Mouse (Mus musculus) kidney, embryonic 14.5 days (tissue): ENCODE results near the gene Lrrc4. TPM values are rescaled to one million over a fixed set of nuclear protein-coding genes. Genes with fewer than 3 reads are reported as not detected.

Experiments
- ATAC-seq: fragments of 200-750 bp; cut with Nextera tagmentation; 2 replicates; pipeline ENCODE4 v1.8.0; 2017; ENCODE audit warnings: moderate number of reproducible peaks, mild to moderate bottlenecking, moderate TSS enrichment, moderate library complexity; ENCODE audit not compliant: low FRiP score, low TSS enrichment
- H3K27ac ChIP-seq: fragments of 300-500 bp; sonication (generic); 2 replicates; pipeline ENCODE4 v1.5.1; 2014; ENCODE audit warnings: low read depth, mild to moderate bottlenecking, low read length, moderate library complexity, mixed read lengths
- H3K27me3 ChIP-seq: fragments of 300-500 bp; sonication (generic); 2 replicates; pipeline ENCODE4 v1.6.1; 2014; ENCODE audit warnings: mild to moderate bottlenecking, low read length; ENCODE audit not compliant: control insufficient read depth, insufficient read depth
- H3K36me3 ChIP-seq: fragments of 300-500 bp; sonication (generic); 2 replicates; pipeline ENCODE4 v1.6.1; 2014; ENCODE audit warnings: low read length, mixed read lengths; ENCODE audit not compliant: control insufficient read depth, insufficient read depth
- H3K4me1 ChIP-seq: fragments of 300-500 bp; sonication (generic); 2 replicates; pipeline ENCODE4 v1.6.1; 2014; ENCODE audit warnings: low read length, mixed read lengths; ENCODE audit not compliant: control insufficient read depth, insufficient read depth
- H3K4me2 ChIP-seq: fragments of 300-500 bp; sonication (generic); replicated peaks from 2 replicates; pipeline ENCODE4 v1.6.1; 2014; ENCODE audit warnings: low read depth, mild to moderate bottlenecking, low read length
- H3K4me3 ChIP-seq: fragments of 300-500 bp; sonication (generic); 2 replicates; pipeline ENCODE4 v1.5.1; 2014; ENCODE audit warnings: mild to moderate bottlenecking, low read length
- H3K9ac ChIP-seq: fragments of 300-500 bp; sonication (generic); 2 replicates; pipeline ENCODE4 v1.6.1; 2014; ENCODE audit warnings: low read depth, mild to moderate bottlenecking, low read length, moderate library complexity
- H3K9me3 ChIP-seq: fragments of 300-500 bp; sonication (generic); 2 replicates; pipeline ENCODE4 v1.6.1; 2016; ENCODE audit warnings: low read length; ENCODE audit not compliant: control insufficient read depth
- WGBS: fragments of 180-500 bp; shearing (Covaris S2); extraction: QIAGEN DNeasy Blood & Tissue Kit; methylation state at CpG from one replicate; pipeline ENCODE4 v1.1.7; 2014; 5-methylcytosine and 5-hydroxymethylcytosine counted together
- polyA plus RNA-seq: library from polyadenylated mRNA; unstranded; fragments of >200 nt; fragmentation: Nextera tagmentation; extraction: Ambion mirVana; gene quantifications from 2 replicates; pipeline ENCODE4 v1.2.1, GENCODE M21; 2014

The Lrrc4 gene
- polyA plus RNA-seq, 1 experiment from 2014 or later, result 2.8 TPM

DNA sequence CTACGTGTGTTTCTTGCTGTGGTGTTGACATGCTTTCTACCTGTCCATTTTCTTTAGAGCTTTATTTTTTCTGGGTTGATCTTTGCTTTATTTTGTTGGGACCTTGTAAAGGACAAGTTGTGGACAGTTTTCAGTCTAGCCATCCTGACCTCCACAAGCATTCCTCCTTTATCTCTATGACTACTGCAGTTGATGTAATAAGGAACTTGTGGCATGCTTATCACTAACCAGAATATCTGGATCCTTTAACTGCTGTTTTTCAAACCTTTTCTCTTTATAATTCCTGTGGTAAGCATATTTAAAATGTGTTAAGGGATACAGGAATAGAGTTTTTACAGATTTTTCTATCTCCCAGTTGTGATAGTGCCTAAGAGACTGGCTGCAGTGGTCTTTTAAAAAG lies 152.7 kb downstream of the Lrrc4 start:
- peaks cover 12% of the 10 kb centered on the region for H3K4me1 ChIP-seq
- 77% methylated on average over 1 of the region's 1 CpGs for WGBS
- no peak for ATAC-seq

GRCm38 (mm10) chr6:28674686-28675085 lies 156.9 kb downstream of the Lrrc4 start:
- Histone ChIP-seq H3K27me3 (no peaks in the 10 kb centered on the region), H3K27ac (no peak overlapping the region), H3K4me1 (no peaks in the 10 kb centered on the region), H3K4me2 (no peak overlapping the region), H3K9me3 (no peaks in the 10 kb centered on the region), H3K9ac (no peak overlapping the region), H3K4me3 (no peak overlapping the region), H3K36me3 (no peaks in the 10 kb centered on the region)
- ATAC-seq, result no peak
- 95% methylated on average over 1 of the region's 1 CpGs for WGBS

More for the DNA sequence above, 152.7 kb downstream of the Lrrc4 start:
- no peaks in the 10 kb centered on the region for H3K9me3 ChIP-seq
- no peak overlapping the region for H3K9ac ChIP-seq
- no peak overlapping the region for H3K4me2 ChIP-seq
- H3K27ac ChIP-seq, result no peak overlapping the region
- no peaks in the 10 kb centered on the region for H3K36me3 ChIP-seq
- H3K4me3 ChIP-seq, result no peak overlapping the region
- no peaks in the 10 kb centered on the region for H3K27me3 ChIP-seq

GRCm38 (mm10) chr6:28672388-28672787 lies 159.2 kb downstream of the Lrrc4 start:
- no peak overlapping the region for H3K4me2 ChIP-seq
- 45% methylated on average over 1 of the region's 1 CpGs for WGBS
- ATAC-seq, result no peak
- H3K27ac ChIP-seq, result no peak overlapping the region
- H3K27me3 ChIP-seq, result no peaks in the 10 kb centered on the region
- no peak overlapping the region for H3K4me3 ChIP-seq
- peaks cover 8% of the 10 kb centered on the region; the same call in 1 of the 2 replicates for H3K36me3 ChIP-seq
- H3K9ac ChIP-seq, result no peak overlapping the region
- no peaks in the 10 kb centered on the region for H3K4me1 ChIP-seq
- no peaks in the 10 kb centered on the region for H3K9me3 ChIP-seq

DNA sequence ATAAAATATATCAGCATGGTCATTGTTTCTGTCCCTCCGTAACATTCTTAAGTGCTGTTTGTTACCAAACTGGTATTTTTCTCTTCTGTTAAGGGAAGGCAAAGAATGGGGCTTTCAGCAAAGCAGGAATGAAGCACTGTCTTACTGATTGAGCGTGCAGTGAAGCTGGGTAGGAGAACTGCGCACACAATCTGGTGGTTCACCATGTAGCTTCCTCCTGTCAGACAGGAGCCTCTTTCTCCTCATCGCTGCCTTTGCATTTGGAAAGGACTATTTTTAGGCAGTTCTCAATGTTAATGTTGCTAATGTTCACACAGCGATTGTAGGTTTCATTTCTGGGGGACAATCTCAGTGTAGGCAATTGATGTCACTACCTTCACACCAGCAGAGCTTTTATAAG lies 162.3 kb downstream of the Lrrc4 start:
- H3K9me3 ChIP-seq, result no peaks in the 10 kb centered on the region
- no peak overlapping the region for H3K9ac ChIP-seq
- H3K36me3 ChIP-seq, result peaks cover 8% of the 10 kb centered on the region; the same call in 1 of the 2 replicates
- WGBS, result 98% methylated on average over 5 of the region's 5 CpGs
- no peak overlapping the region for H3K4me3 ChIP-seq
- ATAC-seq, result no peak
- no peak overlapping the region for H3K27ac ChIP-seq
- no peaks in the 10 kb centered on the region for H3K4me1 ChIP-seq
- H3K27me3 ChIP-seq, result no peaks in the 10 kb centered on the region
- H3K4me2 ChIP-seq, result no peak overlapping the region

- peaks cover 8% of the 10 kb centered on the region; the same call in 1 of the 2 replicates for H3K36me3 ChIP-seq
- ATAC-seq, result no peak
- H3K4me1 ChIP-seq, result no peaks in the 10 kb centered on the region
- no peak overlapping the region for H3K27ac ChIP-seq
- H3K27me3 ChIP-seq, result no peaks in the 10 kb centered on the region
- no peak overlapping the region for H3K4me3 ChIP-seq
- H3K9ac ChIP-seq, result no peak overlapping the region
- H3K4me2 ChIP-seq, result no peak overlapping the region
- 96% methylated on average over 1 of the region's 1 CpGs for WGBS
- H3K9me3 ChIP-seq, result no peaks in the 10 kb centered on the region
These were observed 164.0 kb downstream of the Lrrc4 start for GRCm38 (mm10) chr6:28667586-28667985.

DNA sequence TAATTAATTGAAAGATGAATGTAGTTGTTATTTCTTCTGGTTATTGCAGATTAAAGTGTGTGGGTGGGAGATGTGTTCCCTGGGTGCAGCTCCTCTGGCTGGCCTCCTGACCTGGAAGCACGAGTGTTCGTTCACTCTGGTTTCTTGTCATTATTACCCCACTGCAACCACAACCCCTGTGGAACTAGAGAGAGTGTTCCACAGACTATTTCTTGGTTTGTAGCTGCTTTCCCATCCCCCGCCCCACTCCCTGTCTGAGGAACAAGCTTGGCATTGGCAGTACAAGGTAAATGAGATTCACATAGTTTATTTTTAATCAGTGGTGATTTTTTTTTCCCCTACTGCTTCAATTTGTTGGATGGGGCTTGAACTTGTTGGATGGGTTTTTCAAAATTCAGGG lies 166.8 kb downstream of the Lrrc4 start:
- H3K4me1 ChIP-seq, result no peaks in the 10 kb centered on the region
- no peak overlapping the region for H3K4me3 ChIP-seq
- peaks cover 8% of the 10 kb centered on the region; the same call in 1 of the 2 replicates for H3K36me3 ChIP-seq
- no peak for ATAC-seq
- H3K4me2 ChIP-seq, result no peak overlapping the region
- no peak overlapping the region for H3K27ac ChIP-seq
- no peaks in the 10 kb centered on the region for H3K27me3 ChIP-seq
- no peaks in the 10 kb centered on the region for H3K9me3 ChIP-seq
- H3K9ac ChIP-seq, result no peak overlapping the region
- WGBS, result 79% methylated on average over 3 of the region's 3 CpGs

GRCm38 (mm10) chr6:28663670-28664069 lies 167.9 kb downstream of the Lrrc4 start:
- H3K27ac ChIP-seq, result no peak overlapping the region
- no peaks in the 10 kb centered on the region for H3K27me3 ChIP-seq
- H3K36me3 ChIP-seq, result no peaks in the 10 kb centered on the region; the same call in 1 of the 2 replicates
- no peak overlapping the region for H3K4me3 ChIP-seq
- ATAC-seq, result no peak
- H3K9me3 ChIP-seq, result no peaks in the 10 kb centered on the region
- no peak overlapping the region for H3K9ac ChIP-seq
- 88% methylated on average over 5 of the region's 5 CpGs for WGBS
- no peaks in the 10 kb centered on the region for H3K4me1 ChIP-seq
- H3K4me2 ChIP-seq, result no peak overlapping the region

GRCm38 (mm10) chr6:28663004-28663403 lies 168.5 kb downstream of the Lrrc4 start:
- WGBS, result 85% methylated on average over 3 of the region's 3 CpGs
- Histone ChIP-seq H3K36me3 (no peaks in the 10 kb centered on the region), H3K27ac (no peak overlapping the region), H3K4me1 (no peaks in the 10 kb centered on the region), H3K4me3 (no peak overlapping the region), H3K27me3 (no peaks in the 10 kb centered on the region), H3K9ac (no peak overlapping the region), H3K9me3 (no peaks in the 10 kb centered on the region), H3K4me2 (no peak overlapping the region)
- ATAC-seq, result no peak

DNA sequence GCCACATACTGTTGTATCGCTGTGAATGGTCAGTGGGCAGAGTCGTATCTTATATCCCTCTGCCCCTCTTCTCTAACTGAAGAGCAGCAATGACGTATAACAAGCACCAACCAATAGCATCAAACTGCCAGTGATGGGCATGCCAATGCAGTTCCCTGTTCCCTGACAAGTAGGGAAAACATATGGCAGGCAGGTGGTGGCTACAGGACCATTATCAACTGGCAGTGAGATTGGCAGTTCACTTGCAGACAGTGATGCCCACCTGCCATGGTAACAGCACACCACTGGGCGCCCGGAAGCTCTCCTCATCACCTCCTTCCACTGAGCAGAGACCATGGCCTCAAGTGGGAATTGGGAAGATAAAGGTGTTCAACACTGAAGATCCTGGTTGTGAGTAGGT lies 175.0 kb downstream of the Lrrc4 start:
- Histone ChIP-seq H3K36me3 (no peaks in the 10 kb centered on the region), H3K4me2 (no peak overlapping the region), H3K4me1 (no peaks in the 10 kb centered on the region), H3K27me3 (no peaks in the 10 kb centered on the region), H3K27ac (no peak overlapping the region), H3K4me3 (no peak overlapping the region), H3K9ac (no peak overlapping the region), H3K9me3 (no peaks in the 10 kb centered on the region)
- no peak for ATAC-seq
- WGBS, result 94% methylated on average over 5 of the region's 5 CpGs
